Mouse (Mus musculus) Patski (cell line): ENCODE data around the gene Dus4l. TPM values are rescaled to one million over a fixed set of nuclear protein-coding genes. Genes with fewer than 3 reads are reported as not detected.
A peak's percentile ranks its signal among the peaks of the same experiment; 100 is the strongest.
"Not testable (repeated sequence)": the region's sequence is repeated elsewhere in the genome, so short reads cannot be mapped to it uniquely, and the experiment has no call there.

Experiments
- ATAC-seq: fragments of 100-300 bp; one replicate; pipeline ENCODE4 v1.8.0; 2021
- CTCF ChIA-PET: fragments of 350-600 bp; sonication (Branson Sonifier 250); formaldehyde crosslinking; loops from one replicate; lab custom pipeline; 2022; ENCODE audit warnings: inconsistent platforms; lab: Charles Lee
- POLR2A ChIA-PET: fragments of 350-600 bp; sonication (Branson Sonifier 250); formaldehyde crosslinking; loops from one replicate; lab custom pipeline; 2022; ENCODE audit warnings: antibody characterized with exemption, inconsistent platforms; lab: Charles Lee
- DNase-seq: peaks from one replicate; pipeline ENCODE4 v3.0.0-alpha.2; 2011; ENCODE audit warnings: low read depth, low spot score
- H3K27me3 ChIP-seq: fragments of 371-371 bp; one replicate; pipeline ENCODE4 v1.5.1; 2021
- CTCF ChIP-seq: fragments of 100-300 bp; IDR thresholded peaks from one replicate; pipeline ENCODE4 v1.5.1; 2021
- in situ Hi-C: fragments of 300-500 bp; cut with MboI; formaldehyde crosslinking; loops from 3 replicates; pipeline ENCODE4 v1.11.1; 2018; ENCODE audit warnings: low pct_unique_long_range_greater_than_20kb, mixed read lengths
- polyA plus RNA-seq: library from polyadenylated mRNA; unstranded; gene quantifications from one replicate; pipeline ENCODE4 v1.2.3, GENCODE M21; 2021

The Dus4l gene
- polyA plus RNA-seq, 1 experiment from 2014 or later = 10.0 TPM

GRCm38 (mm10) chr12:31653611-31654010 lies 1.0 kb downstream of the Dus4l start:
- ATAC-seq (no peak), DNase-seq (no peak)
- TF ChIP-seq CTCF = no peak
- no peaks in the 10 kb centered on the region for H3K27me3 ChIP-seq
- in situ Hi-C loops = loop anchor here (10.0 kb wide), 1 partner anchor 149 kb away; no protein-coding TSS in a partner anchor
- CTCF ChIA-PET = interaction anchor here (0.9 to 1.1 kb wide), 2 partner anchors 73 to 145 kb away, joined by 3 read pairs; no protein-coding TSS in a partner anchor
- POLR2A ChIA-PET = interaction anchor here (1.1 to 1.2 kb wide), 3 partner anchors 19 to 27 kb away, joined by 3 to 4 read pairs (median 3); no protein-coding TSS in a partner anchor

- in situ Hi-C loops = no loop called here
- TF ChIP-seq CTCF = no peak
- no peak for ATAC-seq
- no peaks in the 10 kb centered on the region for H3K27me3 ChIP-seq
- ChIA-PET POLR2A (interaction anchor here (0.9 kb wide), 2 partner anchors 17 to 18 kb away, joined by 3 read pairs; no protein-coding TSS in a partner anchor), CTCF (interaction anchor here (1.1 kb wide), 1 partner anchor 128 kb away, joined by 3 read pairs; no protein-coding TSS in a partner anchor)
- DNase-seq = no peak
These were observed 19.4 kb downstream of the Dus4l start for GRCm38 (mm10) chr12:31635240-31635607.

DNA sequence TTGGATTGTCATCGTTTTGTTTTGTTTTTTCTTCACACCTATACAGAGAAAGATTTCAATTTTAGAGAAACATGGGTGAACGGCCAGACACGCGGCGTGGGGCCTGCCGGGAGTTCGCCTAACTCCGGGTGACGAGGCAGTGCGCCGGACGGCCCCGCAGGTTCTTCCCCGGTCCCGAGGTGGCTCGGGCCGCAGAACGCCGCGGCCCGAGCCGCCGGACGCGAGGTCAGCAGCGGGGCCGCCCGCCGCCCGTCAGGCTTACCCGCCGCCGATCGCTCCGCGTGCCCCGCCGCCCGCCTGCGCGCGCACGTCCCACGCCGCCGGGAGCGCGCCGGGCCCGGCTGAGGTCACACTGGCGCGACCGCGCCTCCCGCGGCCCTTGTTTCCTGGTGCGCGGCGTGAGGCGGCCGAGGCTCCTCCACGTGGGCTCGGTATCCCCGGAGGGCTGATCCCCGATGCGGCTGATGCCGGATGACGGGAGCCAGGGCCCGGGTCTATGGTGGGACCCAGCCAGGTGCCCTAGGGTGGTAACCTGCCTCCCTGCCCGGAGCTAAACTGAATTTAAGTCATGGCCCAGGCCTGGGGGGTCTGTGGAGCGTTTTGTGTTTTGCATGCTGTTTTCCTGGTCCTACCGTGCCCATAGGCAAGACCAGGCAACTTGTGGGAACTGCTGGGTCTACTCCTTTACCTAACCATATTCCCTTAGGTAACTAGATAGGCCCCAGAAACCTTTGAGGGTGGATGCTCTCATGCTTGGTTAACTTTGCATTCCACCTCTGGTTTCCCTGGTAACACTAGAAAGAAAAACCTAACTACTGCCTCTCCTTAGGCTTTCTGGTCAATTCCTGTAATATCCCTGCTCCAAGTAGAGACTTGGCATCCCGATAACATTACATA lies 20.0 kb downstream of the Dus4l start, which contains the start of gene Bcap29:
TSS of gene Bcap29 (minus strand) at position 316 of the 897 bp plus-strand sequence.
- ATAC-seq (peak; percentile 84), DNase-seq (no peak)
- ChIA-PET CTCF (interaction anchor here (1.1 kb wide), 1 partner anchor 127 kb away, joined by 3 read pairs; no protein-coding TSS in a partner anchor), POLR2A (interaction anchor here (0.9 kb wide), 2 partner anchors 18 to 19 kb away, joined by 3 read pairs; no protein-coding TSS in a partner anchor)
- TF ChIP-seq CTCF = no peak
- no peaks in the 10 kb centered on the region for H3K27me3 ChIP-seq
- in situ Hi-C loops = no loop called here

DNA sequence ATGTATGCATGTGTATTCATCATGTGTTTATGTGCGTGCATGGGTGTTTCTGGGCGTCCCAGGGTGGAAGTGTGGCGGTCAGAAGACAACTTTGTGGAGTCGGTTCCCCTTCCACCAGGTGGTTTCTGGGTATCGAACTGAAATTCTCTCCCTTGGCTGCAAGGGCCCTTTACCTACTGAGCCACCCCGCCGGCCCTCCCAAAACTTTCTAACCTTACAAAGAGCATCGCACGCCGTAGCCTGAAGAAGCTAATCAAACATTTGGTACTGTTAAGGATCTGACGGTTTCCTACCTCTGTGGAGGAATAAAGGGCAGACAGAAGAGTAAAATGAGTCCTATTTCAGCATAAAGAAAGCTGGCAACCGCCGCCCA lies 20.7 kb downstream of the Dus4l start:
- DNase-seq = no peak
- ChIA-PET CTCF (no interaction called here), POLR2A (interaction anchor here (1.0 kb wide), 1 partner anchor 20 kb away, joined by 3 read pairs; the partner anchor contains the start of genes Cog5 and Dus4l)
- ATAC-seq = peak; percentile 21
- H3K27me3 ChIP-seq = no peaks in the 10 kb centered on the region
- TF ChIP-seq CTCF = no peak
- in situ Hi-C loops = no loop called here

- DNase-seq, H3K27me3 ChIP-seq, ATAC-seq, POLR2A ChIA-PET, in situ Hi-C loops, CTCF ChIA-PET: not testable (repeated sequence)
These were observed 26.2 kb downstream of the Dus4l start for GRCm38 (mm10) chr12:31628396-31628795.

DNA sequence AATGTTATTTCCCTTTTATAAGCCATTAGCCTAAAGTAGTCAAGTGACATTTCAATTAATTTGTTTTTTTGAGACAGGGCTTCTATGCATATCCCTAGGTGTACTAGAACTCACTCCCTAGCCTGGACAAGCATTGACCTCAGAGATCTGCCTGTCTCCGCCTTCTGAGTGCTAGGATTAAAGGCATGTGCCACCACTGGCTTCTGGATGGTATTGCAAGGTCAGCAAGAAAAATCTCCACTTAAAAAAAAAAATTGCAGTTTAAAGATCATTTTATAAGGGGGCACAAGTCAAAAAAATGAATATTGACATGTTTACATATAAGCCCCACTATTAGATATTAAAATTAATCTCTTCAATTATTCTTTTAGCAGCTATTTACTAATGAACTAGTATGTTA lies 29.6 kb downstream of the Dus4l start:
- ATAC-seq (no peak), DNase-seq (no peak)
- in situ Hi-C loops = no loop called here
- POLR2A ChIA-PET = no interaction called here
- H3K27me3 ChIP-seq = no peaks in the 10 kb centered on the region
- TF ChIP-seq CTCF = no peak
- CTCF ChIA-PET = interaction anchor here (1.0 to 1.7 kb wide), 2 partner anchors 11 to 21 kb away, joined by 3 read pairs; no protein-coding TSS in a partner anchor

DNA sequence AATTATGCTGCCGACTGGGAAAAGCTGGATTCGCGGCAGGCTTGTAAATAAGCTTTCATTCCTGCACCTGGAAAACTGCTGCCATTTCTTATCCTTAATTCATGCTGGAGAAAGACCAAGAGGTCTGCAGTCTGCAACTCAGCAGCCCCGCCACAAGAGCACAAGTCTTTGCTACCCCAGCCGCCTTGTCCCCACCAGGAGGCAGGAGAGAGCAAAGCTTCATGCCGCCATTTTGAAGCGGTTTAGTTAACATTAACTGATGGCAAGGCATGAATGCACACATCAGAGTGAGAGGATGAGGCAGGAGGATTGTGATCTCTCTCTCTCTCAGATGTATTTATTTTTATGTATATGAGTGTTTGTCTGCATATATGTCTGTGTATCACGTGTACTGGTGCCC lies 34.5 kb downstream of the Dus4l start:
- in situ Hi-C loops = no loop called here
- CTCF ChIA-PET = interaction anchor here (0.8 to 1.2 kb wide), 2 partner anchors 9 to 17 kb away, joined by 3 to 4 read pairs; no protein-coding TSS in a partner anchor
- H3K27me3 ChIP-seq = no peaks in the 10 kb centered on the region
- ATAC-seq = no peak
- no peak for TF ChIP-seq CTCF
- POLR2A ChIA-PET = interaction anchor here (1.0 to 1.1 kb wide), 2 partner anchors 9 to 68 kb away, joined by 3 read pairs; no protein-coding TSS in a partner anchor
- DNase-seq = no peak

GRCm38 (mm10) chr12:31613353-31613752 lies 41.3 kb downstream of the Dus4l start:
- DNase-seq = no peak

GRCm38 (mm10) chr12:31608138-31608537 lies 46.5 kb downstream of the Dus4l start:
- ChIA-PET POLR2A (no interaction called here), CTCF (no interaction called here)
- DNase-seq (no peak), ATAC-seq (no peak)
- no peak for TF ChIP-seq CTCF
- in situ Hi-C loops = no loop called here
- no peaks in the 10 kb centered on the region for H3K27me3 ChIP-seq

More at GRCm38 (mm10) chr12:31613353-31613752, 41.3 kb downstream of the Dus4l start:
- in situ Hi-C loops = no loop called here
- ATAC-seq = no peak
- H3K27me3 ChIP-seq = no peaks in the 10 kb centered on the region
- no peak for TF ChIP-seq CTCF
- CTCF ChIA-PET = no interaction called here
- POLR2A ChIA-PET = no interaction called here

DNA sequence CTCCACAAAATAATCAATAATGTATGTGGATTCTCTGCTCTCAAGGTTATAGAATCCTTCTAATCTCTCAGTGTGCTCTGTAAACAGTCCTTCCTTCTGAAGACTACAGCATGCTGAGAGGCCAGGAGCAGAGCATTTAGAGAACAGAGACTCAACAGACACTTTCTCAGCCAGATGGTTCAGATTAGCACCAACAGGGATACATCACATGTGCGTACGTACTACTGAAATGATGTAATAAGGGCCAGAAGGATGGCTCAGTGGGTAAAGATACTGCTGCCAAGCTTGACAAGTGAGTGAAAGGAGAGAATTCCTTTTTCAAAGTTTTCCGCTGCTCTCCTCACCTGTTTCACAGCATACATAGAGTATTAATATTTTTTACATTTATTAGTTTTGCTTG lies 49.7 kb downstream of the Dus4l start:
- in situ Hi-C loops = no loop called here
- ChIA-PET POLR2A (no interaction called here), CTCF (no interaction called here)
- ATAC-seq (no peak), DNase-seq (no peak)
- H3K27me3 ChIP-seq = no peaks in the 10 kb centered on the region
- no peak for TF ChIP-seq CTCF
